Mouse (Mus musculus) adrenal gland, postnatal 14 days (tissue): ENCODE results near the gene Wfdc2. TPM values are rescaled to one million over a fixed set of nuclear protein-coding genes. Genes with fewer than 3 reads are reported as not detected.

ENCODE experiments used
- DNase-seq: peaks from one replicate; pipeline ENCODE4 v3.0.0; 2021; ENCODE audit warnings: mixed read lengths
- long read RNA-seq, 2 experiments: library from polyadenylated mRNA; stranded (forward); transcript quantifications; one replicate each; pipeline ENCODE4 v2.0.0; 2021
- total RNA-seq: library from RNA; stranded (reverse); gene quantifications from 2 replicates; pipeline ENCODE4 v1.2.3, GENCODE M21; 2021

The Wfdc2 gene
- 2.1 TPM in 1 of 2 replicates, not detected in the other for total RNA-seq
- long read RNA-seq, experiment 1 = 0 reads
- long read RNA-seq, experiment 2, partial matches to known transcripts = 0 of 1 reads
- long read RNA-seq, experiment 2, other reads (novel, unspliced or antisense) = 0 of 1 reads

DNA sequence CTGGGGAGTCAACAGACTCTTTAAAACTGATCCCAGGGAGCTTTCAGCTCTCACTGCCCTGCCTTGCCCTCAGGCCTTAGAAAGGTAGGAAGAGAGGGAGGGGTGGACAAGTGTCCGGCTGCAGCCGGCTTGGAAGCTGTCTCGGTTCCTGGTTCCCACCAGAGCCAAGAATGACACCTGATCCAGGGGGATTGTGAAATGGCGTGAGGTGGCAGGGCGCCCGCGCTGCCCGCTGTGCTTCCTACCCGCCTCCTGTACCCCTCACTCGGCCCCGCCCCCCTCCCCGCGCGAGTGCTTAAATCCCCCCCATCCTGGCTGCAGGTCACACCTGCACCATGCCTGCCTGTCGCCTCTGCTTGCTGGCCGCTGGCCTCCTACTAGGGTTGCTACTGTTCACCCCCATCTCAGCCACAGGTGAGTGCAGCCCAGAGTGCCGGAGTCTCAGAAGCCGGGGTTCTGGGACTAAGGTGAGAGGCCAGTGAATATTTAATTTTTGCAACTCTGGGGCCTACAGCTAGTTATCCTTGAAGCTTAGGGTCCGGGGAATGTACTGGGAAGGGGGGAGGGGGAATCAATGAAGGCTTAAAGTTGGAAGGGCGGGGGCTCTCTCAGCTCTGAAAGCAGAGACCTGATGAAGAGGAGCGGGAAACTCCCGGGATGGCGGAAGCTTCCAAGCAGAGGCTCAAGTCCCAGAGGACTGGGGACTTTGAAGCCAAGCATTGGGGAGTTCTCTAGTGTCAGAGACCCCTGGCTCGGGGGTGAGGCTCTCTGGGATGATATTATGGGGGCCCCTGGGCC lies at the start of gene Wfdc2:
TSS of gene Wfdc2 (plus strand) at position 23 of the 798 bp plus-strand sequence.
- DNase-seq = peak; percentile 33

DNA sequence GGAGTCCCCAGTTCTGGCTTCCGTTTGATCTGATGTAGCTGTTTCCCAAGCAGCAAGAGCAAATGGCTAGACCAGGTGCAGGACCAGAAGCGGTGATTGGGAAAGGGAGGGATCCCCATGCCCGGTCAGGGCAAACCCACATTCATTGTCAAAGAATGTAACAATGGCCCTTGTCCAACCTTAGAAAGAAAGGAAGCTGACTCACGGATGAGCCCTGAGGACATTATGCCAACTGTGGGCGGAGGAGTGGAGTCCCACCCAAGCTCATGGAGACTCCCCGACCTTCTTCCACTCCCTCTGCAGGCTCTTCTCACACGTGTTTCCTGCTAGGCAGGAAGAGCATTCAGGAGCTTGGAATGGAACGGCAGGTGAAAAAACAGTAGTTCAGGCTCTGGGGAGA lies 48.8 kb upstream of the Wfdc2 start:
- peak; percentile 68 for DNase-seq

DNA sequence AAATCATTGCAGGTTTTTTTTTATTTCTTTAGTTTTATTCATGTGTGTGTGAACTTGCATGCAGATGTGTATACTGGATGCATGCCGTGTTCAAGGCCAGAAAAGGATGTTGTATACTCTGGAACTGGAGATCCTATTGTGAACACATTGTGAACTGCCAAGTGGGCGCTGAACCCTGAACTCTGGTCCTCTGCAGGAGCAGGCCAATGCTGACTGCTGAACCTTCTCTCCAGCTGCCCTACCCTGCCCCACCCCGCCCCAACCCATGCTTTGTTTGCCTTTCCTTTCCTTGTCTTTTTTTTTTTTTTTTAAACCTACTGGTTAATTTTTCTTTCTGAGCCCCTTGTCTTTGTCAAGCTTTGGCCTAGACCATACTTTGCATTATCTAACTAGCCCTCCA lies 47.3 kb upstream of the Wfdc2 start:
- no peak for DNase-seq

DNA sequence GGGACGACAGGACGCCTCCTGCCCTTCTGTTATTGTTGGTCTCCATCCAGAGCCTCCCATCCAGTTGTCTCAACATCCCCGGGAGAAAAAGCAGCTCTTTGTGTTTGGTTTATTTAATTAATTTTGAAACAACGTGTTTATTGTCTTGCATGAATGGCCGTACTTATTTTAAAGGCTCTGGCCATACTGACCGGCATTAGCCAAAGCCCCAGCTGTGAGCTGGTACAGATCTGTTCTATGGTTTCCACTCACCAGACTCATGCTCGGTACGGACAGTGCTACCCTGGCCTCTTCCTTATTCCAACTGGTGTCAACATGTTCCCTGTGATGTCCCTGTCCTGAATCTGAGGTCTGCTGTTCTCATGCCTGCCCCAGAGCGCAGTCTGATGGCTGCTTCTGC lies 46.3 kb upstream of the Wfdc2 start:
- no peak for DNase-seq

DNA sequence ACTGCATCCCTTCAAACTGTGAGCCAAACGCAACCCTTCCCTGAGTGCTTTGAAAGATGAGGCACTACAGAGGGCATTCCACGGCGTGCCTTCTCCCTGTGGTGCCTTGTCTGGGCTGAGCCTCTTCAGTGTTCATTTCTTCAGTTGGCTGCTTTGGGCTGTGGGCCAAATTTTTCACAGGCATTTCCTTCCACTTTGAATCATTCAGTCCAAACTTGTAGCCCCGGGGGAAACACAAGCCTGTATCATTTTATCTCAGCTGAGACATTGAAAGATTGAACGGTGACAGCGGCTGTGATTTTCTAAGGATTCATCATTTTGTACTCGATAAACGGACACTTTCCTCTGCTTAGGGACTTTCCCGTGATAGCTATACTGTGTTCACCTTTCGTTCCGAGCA lies 45.6 kb upstream of the Wfdc2 start:
- no peak for DNase-seq

DNA sequence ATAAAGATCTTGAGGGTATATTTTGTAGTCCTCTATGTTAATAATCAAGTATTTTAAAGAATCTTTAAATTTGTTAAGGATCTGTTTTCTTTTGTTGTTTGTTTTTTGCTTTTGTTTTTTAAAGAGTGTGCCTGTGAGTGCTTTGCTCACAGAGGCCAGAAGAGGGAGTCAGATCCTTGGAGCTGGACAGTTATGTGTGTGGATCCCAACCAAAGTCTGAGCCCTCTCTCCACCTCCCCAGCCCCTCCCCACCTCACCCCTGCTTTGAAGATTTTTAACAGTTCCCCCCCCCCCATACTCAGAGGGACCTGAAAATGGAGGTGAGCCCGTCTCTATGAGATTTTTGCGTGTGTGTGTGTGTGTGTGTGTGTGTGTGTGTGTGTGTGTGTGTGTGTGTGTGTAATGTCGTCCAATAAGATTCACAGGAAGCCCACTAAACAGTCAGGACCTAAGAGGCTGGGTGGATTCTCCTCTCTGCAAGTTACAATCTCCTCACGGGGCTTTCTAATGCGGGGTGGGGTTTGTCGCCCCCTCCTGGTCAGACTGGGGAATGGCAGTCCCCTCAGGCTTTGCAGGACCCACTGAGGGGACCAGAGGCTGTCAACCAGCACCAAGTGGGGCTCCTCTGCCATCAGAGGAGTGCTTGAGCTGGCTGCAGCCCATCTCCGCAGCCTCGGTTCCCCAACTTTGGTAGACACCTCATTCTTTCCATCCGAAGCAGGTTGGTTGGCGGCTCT lies 44.6 kb upstream of the Wfdc2 start:
- peak; percentile 85 for DNase-seq

DNA sequence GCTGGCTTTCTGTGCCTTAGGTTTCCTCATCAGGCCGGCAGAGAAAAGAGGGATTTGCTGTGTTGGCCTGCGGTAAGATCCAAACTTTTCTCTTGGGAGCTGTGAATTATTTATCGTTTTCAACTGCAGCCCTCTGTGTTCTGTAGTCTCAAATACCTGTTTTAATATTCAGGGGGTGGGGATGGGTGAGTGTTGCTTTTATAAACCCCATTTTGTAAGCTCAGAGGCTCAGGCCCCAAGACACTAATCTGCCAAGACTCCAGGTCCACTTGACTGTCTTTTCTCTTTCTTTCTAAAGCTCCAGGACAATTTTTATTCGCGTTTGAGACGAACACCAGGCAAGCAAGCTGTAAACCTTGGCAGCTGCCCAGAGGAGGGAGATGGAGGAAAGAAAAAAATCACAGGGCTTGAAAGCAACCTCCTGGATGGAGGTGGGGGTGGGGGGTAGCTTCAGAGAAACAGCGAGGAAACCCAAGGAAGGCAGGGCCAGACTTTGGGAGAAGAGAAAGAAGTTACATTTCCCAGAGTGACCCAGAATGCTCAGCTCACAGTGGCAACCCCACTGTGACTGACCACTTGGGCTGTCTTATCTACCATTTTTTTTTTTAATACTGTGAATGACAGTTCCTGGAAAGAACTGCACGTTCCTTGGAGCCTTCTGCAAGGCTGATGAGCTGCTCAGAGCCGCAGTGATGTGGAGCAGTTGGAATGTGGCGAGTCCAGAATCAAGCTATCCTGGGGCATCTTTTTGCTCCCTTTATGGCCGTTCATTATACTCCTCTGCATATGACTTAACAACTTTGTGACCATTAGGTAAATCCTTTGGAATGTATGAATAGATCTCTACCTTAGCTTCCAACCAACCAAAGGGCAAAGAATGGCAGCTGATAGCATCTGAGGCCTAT lies 43.7 kb upstream of the Wfdc2 start:
- DNase-seq = no peak

DNA sequence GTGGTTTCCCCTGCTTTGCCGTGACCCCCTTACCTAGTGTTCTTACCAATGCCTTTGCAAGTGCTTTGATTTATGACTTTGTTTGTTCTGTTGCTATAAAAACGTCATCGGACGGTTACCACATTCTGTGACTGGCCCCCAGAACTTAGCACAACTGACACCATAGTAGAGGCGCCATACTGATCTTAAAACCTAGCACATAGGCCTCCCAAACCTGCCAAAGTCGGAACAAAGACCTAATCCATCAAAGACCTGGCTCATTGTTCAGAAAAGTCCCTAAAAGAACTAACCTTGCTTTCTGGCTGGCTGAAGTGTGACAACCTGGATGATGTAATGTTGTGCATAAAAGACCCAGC lies 43.1 kb upstream of the Wfdc2 start:
- no peak for DNase-seq

DNA sequence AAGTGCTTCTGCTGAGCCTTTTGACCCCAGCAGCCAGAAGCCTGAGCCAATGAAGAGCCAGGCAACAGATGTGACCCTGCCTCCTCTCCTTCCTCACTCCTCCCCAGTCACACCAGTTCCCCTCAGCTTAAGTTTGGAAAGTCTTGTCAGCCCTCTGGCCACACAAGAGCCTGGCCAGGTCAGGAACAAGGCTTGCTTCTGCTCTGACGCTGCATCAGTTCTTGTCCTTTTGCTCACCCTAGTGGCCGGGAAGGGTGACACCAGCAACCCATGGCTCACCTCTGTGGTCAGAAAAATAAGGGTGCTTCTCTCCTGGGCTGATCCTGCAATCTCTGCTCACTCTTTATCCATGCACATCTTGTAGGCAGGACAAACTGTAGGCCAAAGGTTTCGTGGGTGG lies 41.4 kb upstream of the Wfdc2 start:
- DNase-seq = peak; percentile 80

DNA sequence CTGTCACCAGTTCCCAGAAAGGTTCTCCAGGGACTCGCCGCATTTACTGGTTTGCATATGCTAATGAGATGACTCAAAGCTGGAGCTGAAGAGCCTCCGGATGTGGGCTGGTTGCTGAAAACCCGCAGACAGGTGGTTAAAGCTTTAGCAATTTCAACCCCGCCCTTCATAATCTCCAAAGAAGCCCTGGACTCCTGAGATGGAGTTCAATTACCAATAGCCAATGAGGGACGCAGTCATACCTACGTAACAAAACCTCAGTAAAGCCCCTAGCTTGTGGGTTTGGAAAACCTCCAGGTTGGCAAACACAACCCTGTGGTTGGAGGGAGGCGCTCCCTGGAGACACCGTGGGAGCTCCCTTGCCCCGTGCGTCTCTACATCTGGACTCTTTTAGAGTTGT lies 40.4 kb upstream of the Wfdc2 start:
- no peak for DNase-seq

DNA sequence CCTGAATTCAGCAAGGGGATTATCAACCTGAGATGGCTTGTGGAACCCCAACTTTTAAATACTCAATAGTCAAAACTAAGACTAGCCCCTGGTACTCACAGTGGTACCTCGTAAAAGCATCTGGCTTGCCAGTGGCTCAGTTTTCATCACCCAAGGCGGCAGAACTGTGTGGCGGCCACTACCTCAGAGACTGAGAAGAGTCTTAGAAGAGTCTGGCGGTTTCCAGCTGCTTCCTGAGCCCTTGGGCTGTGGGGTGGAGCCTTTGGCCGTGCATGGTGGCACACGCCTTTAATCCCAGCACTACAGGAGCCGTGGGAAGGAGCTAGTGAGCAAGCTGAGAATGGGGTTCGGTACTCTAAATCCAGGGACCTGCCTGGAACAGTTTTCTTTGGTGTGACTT lies 39.9 kb upstream of the Wfdc2 start:
- no peak for DNase-seq

DNA sequence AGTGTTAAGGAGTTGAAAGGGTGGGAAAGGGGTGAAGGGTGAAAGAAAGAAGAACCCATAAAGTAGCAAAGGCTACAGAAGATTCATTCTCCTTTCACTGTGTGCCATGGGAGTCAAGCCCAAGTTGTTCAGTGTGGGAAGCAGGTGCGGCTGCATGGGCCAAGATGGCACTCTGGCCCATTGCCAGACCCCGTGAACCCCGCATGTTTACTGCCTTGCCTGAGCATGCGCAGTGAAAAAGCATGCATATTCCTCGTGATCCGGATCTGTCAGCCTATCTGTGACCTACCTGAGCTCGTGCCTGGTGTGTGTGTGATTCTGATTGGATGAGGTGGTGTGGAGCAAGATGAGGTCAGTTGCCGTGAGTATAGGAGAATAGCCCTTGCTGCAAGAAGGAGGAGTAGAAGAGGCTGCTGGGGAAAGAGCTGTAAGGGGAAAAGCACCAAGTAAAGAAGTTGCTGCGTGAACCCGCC lies 38.9 kb upstream of the Wfdc2 start:
- DNase-seq = no peak

DNA sequence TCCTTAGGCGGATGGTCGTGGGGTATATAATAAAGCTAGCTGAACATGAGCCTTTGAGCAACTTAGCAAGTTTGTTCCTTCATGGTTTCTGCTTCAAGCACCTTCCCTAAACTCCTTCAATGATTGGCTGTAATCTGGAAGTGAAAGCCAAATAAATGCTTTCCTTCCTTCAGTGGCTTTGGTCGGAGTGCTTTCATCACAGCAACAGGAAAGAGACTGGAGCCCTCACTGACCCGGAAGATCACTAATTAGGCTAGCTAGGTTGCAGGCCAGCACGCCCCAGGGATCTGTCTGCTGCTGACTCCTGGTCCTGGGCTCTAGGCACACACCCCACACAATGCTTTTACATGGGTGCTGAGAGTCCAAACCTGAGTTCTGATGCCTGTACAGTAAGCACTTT lies 33.7 kb upstream of the Wfdc2 start:
- no peak for DNase-seq

DNA sequence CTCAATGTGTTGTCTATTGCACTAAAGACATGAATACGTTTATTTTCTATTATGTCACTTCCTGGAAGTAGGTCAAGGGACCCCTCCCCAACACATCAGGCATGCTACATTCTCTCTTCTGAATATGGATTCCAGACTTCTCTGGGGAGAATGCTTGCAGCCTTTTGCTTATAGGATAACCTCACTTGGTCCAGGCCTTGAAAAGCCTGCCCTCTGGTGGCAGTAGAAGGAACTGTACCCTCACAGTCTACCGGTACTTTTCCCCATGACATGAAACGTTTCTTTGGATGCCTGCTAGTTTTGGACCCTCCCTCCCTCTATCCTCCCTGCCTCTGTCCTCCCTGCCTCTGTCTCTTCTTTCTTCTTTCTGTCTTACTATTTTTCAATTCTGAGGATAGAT lies 31.0 kb upstream of the Wfdc2 start:
- peak; percentile 76 for DNase-seq

DNA sequence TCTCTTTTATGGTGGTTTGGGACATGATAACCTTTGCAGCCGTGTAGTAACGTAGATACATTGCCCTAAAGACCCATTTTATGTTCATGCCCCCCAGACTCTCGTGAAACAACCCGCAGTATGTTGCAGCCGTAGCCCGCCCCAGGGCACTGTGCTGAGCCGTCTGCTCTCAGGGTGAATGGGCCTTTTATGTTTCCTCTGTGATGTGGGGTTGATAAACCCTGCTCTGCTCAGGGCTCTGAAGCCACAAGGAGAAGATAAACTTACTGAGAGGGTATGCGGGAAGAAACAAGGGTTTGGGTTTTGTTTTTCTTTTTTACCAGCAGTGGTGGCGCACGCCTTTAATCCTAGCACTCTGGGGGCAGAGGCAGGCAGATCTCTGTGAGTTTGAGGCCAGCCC lies 27.9 kb upstream of the Wfdc2 start:
- DNase-seq = no peak

DNA sequence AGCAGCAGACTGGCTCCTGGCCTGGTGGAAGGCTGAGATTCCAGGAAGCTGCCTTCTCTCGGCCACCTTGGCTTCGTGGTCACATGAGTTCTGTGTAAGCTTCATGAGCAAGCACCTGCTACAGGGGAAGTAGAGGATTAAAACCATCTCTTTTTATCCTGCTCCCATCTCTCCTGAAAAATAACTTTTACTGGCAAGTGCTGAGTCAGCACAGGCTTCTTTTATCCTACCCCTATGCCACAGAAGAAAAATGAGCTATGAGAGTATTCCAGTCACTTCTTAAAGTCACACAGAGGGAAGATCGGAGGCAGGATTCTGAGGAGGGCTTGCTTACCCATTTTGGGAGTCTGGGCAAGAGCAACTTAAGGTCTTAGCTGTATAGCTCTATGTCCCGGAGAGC lies 25.2 kb upstream of the Wfdc2 start:
- DNase-seq = no peak

DNA sequence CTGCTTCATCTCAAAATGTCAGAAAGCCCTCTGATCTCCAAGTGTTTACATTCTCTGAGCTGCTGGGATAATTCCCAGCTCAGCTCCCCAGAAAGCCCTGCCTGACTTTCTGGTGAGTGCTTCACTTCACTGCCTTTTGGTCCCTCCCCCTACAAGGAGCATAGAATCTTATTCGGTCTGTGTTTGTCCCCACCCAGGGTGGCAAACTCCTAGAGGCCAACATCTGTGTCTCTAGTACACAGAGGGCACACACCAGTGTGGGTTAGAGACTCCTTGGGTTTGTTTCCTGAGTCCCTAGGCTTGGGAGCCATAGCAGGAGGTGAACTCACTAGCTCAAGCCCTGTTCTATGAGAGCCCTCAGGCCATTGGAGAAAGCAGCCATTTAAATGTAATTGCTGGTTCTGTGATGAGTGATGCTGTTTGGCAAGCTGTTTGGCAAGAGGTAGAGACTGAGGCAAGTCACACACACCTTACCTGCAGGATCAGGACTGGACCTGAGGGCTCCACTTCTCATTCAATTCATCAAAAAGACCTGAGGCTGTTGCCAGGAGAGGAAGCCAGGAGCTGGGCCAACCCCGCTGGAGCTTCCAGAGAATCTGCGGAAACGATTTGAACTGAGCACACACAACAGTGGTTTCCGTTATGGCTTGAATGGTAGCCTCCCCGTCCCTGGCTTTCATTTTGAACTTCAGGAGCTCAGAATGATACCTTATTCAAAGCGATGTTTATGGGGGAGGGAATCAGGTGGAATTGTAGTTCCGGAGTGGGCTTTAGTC lies 21.4 kb upstream of the Wfdc2 start:
- DNase-seq = no peak

DNA sequence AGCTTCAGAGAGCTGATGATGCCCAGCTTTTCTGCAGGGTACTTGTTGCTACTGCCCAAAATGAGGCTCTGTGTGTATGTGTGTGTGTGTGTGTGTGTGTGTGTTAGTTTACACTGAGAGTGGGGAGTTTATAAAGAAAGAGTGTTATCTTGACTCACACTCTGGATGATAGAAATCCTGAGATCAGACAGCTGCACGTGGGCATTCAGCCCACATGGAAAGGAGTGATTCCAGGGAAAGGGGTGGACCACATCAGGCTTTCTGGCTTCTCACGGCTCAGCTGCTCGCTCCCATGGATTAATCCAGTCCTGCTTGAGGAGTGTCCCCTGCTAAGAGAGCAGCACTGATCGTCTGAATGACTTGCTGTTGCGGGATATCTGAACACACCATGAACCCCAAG lies 20.1 kb upstream of the Wfdc2 start:
- no peak for DNase-seq

DNA sequence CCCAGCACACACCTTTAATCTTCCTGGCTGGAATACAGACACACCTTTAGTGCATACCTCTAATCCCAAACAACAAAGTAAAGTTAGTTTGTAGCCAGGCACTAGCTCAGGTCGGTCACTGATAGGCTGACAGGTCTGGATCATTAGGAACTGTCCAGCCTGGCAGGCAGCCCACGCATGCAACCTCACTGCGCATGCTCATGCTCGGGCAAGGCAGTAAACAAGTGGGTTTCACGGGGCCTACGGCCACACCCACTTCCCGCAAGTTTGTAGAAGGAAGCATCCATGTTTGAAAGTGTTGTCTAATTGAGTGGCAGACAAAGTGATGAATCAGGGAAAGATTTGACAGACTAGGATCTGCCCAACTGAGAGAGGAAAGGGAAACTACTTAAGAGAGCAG lies 19.6 kb upstream of the Wfdc2 start:
- DNase-seq = no peak

DNA sequence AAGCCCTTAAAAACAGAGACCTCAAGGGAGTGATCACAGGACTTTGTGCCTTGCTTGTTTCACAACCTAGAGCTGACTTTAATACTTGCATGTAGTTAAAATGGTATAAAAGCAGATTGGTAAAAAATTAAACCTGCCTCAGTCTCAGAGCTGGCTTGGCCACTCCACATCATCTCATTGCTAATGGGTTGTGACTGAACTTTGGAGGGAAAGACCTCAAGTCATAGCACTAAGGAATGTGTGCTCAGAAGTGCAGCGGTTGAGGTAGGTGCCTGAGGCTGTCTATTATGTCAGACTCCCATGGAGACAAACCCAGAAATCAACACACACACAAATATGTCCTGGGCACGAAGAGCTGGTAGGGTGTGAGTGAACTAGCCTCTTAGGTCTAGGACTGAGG lies 18.5 kb upstream of the Wfdc2 start:
- no peak for DNase-seq

DNA sequence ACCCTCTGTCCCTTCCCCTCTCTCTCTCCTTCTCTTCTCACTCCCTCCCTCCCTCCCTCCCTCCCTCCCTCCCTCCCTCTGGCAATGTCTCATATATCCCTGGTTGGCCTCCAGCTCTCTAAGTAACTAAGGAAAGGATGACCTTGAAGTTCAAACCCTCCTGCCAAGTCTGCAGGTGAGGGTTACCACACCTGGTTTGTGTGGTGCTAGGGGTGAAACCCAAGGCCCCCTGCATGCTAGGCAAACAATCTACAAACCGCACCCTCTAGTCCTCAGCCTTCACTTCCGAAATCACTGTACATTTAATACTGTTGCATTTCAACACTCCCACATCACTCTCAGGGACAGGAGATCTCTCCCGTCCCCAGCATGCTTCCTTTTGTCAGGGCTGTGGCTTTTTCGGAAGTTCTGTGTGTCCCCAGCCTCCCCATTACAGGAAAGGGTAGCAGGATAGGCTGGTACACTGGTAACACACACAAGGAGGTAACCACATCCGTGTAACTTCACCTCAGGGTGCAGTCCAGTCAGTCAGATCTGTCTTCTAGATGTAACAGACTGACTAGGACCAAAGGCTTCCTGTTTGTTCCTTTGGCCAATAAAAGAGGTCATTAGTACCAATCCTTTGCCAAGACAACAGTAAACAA lies 17.6 kb upstream of the Wfdc2 start:
- no peak for DNase-seq
